Mouse (Mus musculus): ENCODE results near the gene Ccdc60.

- TF ChIP-seq CTCF (IDR thresholded peaks at IDR 0.05; ENCODE audit: low read depth) (no peak), EP300 (IDR thresholded peaks at IDR 0.05; ENCODE audit: low read depth) (no peak)
Observed at GRCm38 (mm10) chr5:116108651-116109050, 180.1 kb downstream of the Ccdc60 start.
